Mouse (Mus musculus) gastrocnemius, postnatal 14 days (tissue): ENCODE measurements around the gene Ndufv3. TPM values are rescaled to one million over a fixed set of nuclear protein-coding genes. Genes with fewer than 3 reads are reported as not detected.
"Not testable (repeated sequence)": the region's sequence is repeated elsewhere in the genome, so short reads cannot be mapped to it uniquely, and the experiment has no call there.

Experiments used
- DNase-seq: peaks from one replicate; pipeline ENCODE4 v3.0.0; 2021; ENCODE audit warnings: mixed read lengths
- intact Hi-C: fragments of 180-260 bp; cut with DNase I; formaldehyde crosslinking; loops from one replicate; pipeline ENCODE4 v1.15.1; 2025; ENCODE audit warnings: low total_unique reads
- total RNA-seq, 2 experiments: library from RNA; stranded (reverse); gene quantifications; 2 replicates each; pipeline ENCODE4 v1.2.3; 2021

Ndufv3 gene
- total RNA-seq, 2 experiments from 2014 or later: 423 to 456 TPM

GRCm38 (mm10) chr17:31546444-31547196 is 26.7 kb downstream of the Ndufv3 start:
- intact Hi-C loops: no loop called here
- DNase-seq: no peak

DNA sequence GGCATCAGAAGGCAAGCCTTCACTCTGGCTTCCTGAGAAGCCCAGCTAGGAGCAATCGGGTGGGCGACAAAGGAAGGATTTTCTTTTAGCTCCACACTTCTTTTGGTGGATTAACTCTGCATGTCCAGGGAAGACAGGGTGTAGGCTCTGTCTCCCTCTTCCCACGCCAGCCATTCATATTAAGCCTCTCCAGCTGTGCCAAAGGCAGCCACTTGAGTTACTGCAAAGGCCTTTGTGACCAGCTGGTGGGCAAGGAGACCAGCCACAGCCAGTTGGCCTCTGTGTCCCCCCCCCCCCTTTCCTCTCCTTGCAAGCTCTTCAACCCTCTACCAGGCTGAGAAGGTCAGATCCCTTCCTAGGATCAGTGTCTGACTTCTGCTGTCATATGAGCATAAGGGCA is 28.1 kb downstream of the Ndufv3 start:
- intact Hi-C loops: no loop called here
- no peak for DNase-seq

DNA sequence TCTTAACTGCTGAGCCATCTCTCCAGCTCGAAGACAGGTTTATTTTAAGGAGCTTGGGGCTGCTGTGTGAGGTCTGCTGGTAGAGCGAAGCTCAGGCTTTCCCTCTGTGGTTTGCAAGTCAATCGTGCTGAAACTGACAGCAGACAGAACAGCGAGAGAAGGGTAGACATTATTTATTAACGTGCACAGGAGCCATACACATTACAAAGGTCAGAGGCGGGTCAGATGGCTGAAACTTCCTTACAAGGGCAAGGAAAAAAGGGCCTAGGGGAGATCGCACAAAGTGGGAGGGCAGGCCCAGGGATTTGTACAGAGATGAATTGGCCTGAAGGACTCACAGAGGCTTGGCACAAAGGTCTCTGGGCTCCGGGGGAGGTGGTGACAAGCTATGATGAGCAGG is 29.5 kb downstream of the Ndufv3 start:
- DNase-seq: no peak
- intact Hi-C loops: no loop called here

- intact Hi-C loops, DNase-seq: not testable (repeated sequence)
Observed at GRCm38 (mm10) chr17:31552601-31553000, 32.7 kb downstream of the Ndufv3 start.

DNA sequence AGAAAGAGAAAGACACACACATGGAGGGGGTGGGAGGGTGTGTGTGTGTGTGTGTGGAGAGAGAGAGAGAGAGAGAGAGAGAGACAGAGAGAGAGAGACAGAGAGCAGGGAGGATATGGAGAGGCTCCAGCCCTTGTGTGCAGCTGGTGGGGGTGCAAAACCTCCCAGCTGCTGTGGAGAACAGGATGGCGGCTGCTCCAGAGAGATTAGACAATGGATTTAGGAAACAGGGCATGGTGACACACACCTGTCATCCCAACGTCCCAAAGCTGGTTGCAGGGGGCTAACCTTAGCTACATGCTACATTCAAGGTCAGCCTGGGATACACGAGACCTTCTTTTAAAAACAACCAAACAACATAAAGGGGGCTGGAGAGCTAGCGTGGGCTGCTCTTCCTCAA is 36.3 kb downstream of the Ndufv3 start:
- intact Hi-C loops: no loop called here
- DNase-seq: peak; percentile 38

- intact Hi-C loops: no loop called here
- DNase-seq: peak; percentile 51
Observed at GRCm38 (mm10) chr17:31557124-31557880, 37.4 kb downstream of the Ndufv3 start.

DNA sequence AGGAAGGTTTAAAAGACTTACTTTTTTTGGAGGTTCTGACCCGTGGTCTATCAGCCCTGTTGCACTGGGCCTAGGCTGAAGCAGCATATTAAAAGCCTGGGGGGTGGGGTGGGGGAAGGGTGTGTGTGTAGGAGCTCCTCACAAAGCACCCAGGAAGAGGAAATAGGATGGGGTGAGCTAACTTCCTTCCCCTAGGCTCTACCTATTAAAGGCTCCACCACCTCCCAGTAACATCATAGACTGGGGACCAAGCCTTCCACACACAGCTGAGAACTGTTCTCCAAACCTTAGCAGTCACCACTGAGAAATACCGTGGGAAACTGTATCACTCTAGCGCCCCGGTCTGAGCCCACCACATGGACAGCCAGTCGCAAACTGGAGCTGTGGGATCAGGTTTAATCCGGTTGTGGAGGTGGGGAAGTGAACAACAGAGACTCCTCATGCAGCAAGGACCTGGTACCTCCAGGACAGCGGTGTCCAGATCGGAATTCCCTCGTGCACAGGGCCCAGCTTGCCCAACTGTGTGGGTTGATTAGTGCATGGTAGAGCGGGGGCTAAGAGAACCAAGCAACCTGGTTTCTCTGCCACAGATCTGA is 38.1 kb downstream of the Ndufv3 start:
- DNase-seq: no peak
- intact Hi-C loops: no loop called here

DNA sequence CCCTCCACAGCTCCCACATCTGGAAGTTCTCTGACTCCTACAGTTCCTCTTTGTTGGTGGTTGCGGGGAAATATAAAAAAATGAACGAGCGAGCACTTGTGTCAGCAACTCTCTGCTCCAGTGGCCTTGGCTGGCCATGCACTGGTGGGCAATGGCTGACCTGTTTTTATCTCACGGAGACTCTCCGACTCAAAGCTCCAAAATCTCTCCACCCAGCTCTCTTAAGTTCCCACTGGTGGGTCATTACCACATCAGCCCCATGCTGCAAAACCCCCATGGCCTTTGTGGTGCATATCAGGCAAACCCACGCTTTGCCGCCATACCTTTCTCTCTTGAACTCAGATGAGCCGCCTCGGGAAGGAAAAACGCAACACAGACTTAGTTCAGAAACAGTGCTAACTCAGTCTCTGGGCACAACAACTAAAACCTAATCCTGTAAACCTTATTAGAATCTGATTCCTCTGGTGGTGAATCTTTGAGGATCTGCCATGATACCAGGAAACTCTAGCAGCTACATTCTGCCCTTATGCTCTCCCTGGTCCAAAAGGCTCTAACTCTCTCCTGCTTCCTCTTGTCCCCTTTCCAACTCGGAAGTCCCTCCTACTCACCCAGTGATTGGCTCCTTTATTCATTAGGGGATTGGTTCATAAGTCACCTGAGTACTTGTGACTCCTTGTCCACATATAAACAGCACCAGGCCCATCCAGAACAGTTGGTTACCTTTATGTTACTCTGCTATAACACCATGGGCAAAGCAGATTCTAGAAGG is 39.3 kb downstream of the Ndufv3 start:
- intact Hi-C loops: no loop called here
- no peak for DNase-seq

DNA sequence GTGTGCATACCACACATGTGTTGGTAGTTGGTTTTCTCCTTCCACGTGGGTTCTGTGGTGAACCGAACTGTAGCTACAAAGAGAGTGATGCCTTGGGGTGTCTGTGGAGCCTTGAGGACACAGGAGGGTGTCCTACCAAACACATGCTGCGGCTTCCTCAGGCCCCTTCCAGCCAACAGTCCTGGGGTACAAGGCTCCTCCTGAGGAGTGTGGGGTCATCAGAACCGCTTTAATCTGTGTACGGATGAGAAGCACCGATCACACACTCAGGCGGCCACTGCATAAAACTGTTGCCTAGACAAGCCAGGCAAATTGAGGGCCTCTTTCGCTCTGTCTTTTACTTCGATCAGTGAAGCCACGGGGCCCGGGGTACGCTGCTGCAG is 43.7 kb downstream of the Ndufv3 start:
- no peak for DNase-seq
- intact Hi-C loops: loop anchor here (5.0 to 10.0 kb wide), 2 partner anchors 36 to 91 kb away; partner anchors contain the start of gene U2af1

GRCm38 (mm10) chr17:31564015-31564857 is 44.3 kb downstream of the Ndufv3 start, which contains the start of gene Pknox1:
Pknox1 (plus strand) TSS chr17:31564734.
- intact Hi-C loops: loop anchor here (5.0 to 10.0 kb wide), 2 partner anchors 37 to 91 kb away; partner anchors contain the start of gene U2af1
- DNase-seq: peak; percentile 99

GRCm38 (mm10) chr17:31564858-31565140 is 44.9 kb downstream of the Ndufv3 start:
- no peak for DNase-seq
- intact Hi-C loops: loop anchor here (5.0 to 10.0 kb wide), 2 partner anchors 37 to 90 kb away; partner anchors contain the start of gene U2af1

- intact Hi-C loops: loop anchor here (10.0 kb wide), 1 partner anchor 89 kb away; the partner anchor contains the start of gene U2af1
- DNase-seq: peak; percentile 69
Observed at GRCm38 (mm10) chr17:31565141-31566056, 45.5 kb downstream of the Ndufv3 start.

DNA sequence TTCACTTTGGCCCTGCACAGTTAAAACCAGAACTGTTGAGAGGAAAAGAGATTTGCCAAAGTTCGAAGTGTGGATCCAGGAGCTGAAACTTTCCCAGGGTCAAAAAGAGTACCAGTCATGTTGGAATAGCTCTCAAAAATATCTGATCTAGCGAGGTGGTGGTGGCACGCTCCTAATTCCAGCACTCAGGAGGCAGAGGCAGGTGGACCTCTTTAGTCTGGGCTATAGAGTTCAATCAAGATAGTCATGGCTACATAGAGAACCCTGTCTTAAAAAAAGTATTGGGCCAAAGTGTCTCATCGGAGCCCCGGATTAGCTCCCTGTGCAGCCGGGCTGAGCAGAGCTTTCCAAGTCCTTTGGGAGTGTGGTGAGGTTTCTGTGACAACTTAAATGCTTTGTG is 46.4 kb downstream of the Ndufv3 start:
- intact Hi-C loops: loop anchor here (10.0 kb wide), 1 partner anchor 89 kb away; the partner anchor contains the start of gene U2af1

DNA sequence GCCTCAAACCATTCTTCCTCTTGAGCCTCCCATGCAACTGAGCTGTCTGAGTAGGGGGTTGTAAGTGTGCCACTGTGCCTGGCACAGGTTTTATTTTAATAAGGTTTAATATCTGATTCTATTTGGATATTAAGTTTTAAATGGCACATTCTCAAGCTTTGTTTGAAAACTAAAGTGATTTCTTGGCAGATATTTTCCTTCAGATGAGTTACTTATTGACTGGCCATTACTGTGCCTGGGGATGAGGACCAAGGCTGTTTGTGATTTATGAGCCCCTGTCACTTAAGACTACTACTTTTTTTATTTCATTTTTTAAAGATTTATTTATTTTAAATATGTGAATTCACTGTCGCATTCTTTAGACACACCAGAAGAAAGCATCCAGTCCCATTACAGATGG is 49.8 kb downstream of the Ndufv3 start:
- intact Hi-C loops: loop anchor here (10.0 kb wide), 1 partner anchor 85 kb away; the partner anchor contains the start of gene U2af1
- no peak for DNase-seq

More for the DNA sequence above, 46.4 kb downstream of the Ndufv3 start:
- no peak for DNase-seq

DNA sequence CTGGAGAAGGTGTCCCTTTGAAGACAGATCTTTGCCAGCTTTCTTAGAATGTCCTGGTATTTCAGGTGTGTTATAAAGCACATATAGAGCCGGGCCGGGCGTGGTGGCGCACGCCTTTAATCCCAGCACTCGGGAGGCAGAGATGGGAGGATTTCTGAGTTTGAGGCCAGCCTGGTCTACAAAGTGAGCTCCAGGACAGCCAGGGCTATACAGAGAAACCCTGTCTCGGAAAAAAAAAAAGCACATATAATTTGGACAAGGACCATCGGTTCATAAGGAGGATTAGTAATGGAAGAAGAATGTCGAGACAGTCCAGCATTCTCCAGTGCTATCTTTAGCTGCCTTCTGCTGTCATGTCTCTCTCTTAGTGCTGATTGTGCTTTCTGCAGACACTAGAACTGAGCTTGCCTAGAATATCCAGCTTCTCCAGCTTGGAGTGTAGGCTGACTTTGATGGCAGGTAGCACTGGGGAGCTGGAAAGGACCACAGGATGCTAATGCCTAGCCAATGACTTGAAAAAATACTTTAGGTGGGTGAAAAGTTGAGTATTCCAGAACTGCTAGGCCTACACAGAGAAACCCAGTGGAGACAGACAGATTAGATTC is 50.5 kb downstream of the Ndufv3 start:
- DNase-seq: peak; percentile 41
- intact Hi-C loops: no loop called here

- DNase-seq: no peak
- intact Hi-C loops: no loop called here
Observed at GRCm38 (mm10) chr17:31571689-31572088, 51.8 kb downstream of the Ndufv3 start.

GRCm38 (mm10) chr17:31574662-31575061 is 54.7 kb downstream of the Ndufv3 start:
- intact Hi-C loops: no loop called here
- no peak for DNase-seq
